Mouse (Mus musculus) lung, postnatal 4 days (tissue): ENCODE data around the gene Comt.

Experiments
- DNase-seq, 2 experiments: peaks; one replicate each; pipeline ENCODE4 v3.0.0; 2021

The Comt gene

GRCm38 (mm10) chr16:18433341-18433920, 6.8 kb upstream of the Comt start:
- no peak for DNase-seq

GRCm38 (mm10) chr16:18430641-18431212, 4.1 kb upstream of the Comt start:
- no peak for DNase-seq

- DNase-seq = no peak
Observed at GRCm38 (mm10) chr16:18429641-18430040, 3.0 kb upstream of the Comt start.

GRCm38 (mm10) chr16:18428516-18429042, 1.9 kb upstream of the Comt start:
- DNase-seq = no peak

- peak in 1 of 2 experiments; percentile 47 for DNase-seq
Observed at GRCm38 (mm10) chr16:18428011-18428515, 1.4 kb upstream of the Comt start.

- peak; percentile 86 for DNase-seq
Observed at GRCm38 (mm10) chr16:18426215-18426791, 349 bp downstream of the Comt start, which contains the start of gene Txnrd2. TSS of gene Txnrd2 (plus strand) at chr16:18426384.

GRCm38 (mm10) chr16:18425475-18426214, 1.0 kb downstream of the Comt start:
- no peak for DNase-seq

GRCm38 (mm10) chr16:18424364-18425045, 2.1 kb downstream of the Comt start:
- no peak for DNase-seq

GRCm38 (mm10) chr16:18423915-18424265, 2.8 kb downstream of the Comt start:
- DNase-seq = no peak

GRCm38 (mm10) chr16:18423203-18423914, 3.3 kb downstream of the Comt start:
- no peak for DNase-seq

GRCm38 (mm10) chr16:18420571-18420970, 6.1 kb downstream of the Comt start:
- DNase-seq = no peak

- no peak for DNase-seq
Observed at GRCm38 (mm10) chr16:18419603-18420026, 7.0 kb downstream of the Comt start.

GRCm38 (mm10) chr16:18418756-18419602, 7.7 kb downstream of the Comt start:
- DNase-seq = no peak

GRCm38 (mm10) chr16:18417491-18417890, 9.2 kb downstream of the Comt start:
- DNase-seq = no peak

GRCm38 (mm10) chr16:18416837-18417236, 9.8 kb downstream of the Comt start:
- DNase-seq = no peak

- peak; percentile 69 to 77 for DNase-seq
Observed at GRCm38 (mm10) chr16:18416094-18416761, 10.4 kb downstream of the Comt start.

- no peak for DNase-seq
Observed at GRCm38 (mm10) chr16:18413032-18413816, 13.4 kb downstream of the Comt start.

GRCm38 (mm10) chr16:18411802-18412476, 14.7 kb downstream of the Comt start:
- peak; percentile 38 to 52 for DNase-seq

GRCm38 (mm10) chr16:18411026-18411649, 15.5 kb downstream of the Comt start:
- DNase-seq = no peak
